Mouse (Mus musculus) kidney, postnatal 10 days (tissue): Measurements from ENCODE around the gene Gm21987.

Experiments
- DNase-seq: peaks from one replicate; pipeline ENCODE4 v3.0.0; 2021; ENCODE audit warnings: mixed read lengths

Gm21987 gene

DNA sequence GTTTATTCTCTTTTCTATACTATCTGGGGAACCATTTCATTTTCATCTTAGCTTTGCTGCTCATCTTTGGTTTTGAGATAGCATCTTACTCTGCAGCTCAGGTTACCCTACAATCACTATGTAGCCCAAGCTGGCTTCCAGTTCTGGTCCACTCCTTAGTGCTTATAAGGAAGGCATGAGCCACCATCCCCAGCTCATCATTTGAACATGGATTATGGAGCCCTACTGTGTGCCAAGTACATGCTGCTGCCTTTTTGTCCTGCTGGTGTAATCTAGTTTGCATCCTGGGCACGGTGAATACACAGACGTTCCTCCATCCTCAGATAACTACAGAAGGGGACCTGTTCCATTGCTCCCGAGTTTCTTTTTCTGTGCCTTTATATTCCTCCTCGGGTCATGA lies 26.0 kb downstream of the Gm21987 start:
- no peak for DNase-seq

DNA sequence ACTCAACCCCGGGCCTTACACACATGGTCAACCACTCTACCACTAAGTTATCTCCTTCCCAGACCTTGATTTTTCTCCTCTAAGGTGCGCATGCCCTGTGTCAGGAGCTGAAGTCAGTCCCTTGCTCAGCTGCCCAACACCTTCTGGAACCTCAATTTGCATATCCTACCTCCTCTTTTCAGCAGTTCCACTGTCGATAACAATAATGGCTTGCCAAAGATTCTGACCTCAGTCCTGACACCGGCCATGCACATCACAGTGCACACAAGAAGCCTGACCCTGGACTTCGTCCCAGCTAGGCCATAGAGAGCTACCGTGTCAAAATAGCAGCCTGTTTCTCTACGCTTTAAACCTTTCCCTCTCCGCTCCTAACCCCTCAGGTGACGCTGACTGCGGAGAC lies 26.6 kb downstream of the Gm21987 start:
- no peak for DNase-seq

DNA sequence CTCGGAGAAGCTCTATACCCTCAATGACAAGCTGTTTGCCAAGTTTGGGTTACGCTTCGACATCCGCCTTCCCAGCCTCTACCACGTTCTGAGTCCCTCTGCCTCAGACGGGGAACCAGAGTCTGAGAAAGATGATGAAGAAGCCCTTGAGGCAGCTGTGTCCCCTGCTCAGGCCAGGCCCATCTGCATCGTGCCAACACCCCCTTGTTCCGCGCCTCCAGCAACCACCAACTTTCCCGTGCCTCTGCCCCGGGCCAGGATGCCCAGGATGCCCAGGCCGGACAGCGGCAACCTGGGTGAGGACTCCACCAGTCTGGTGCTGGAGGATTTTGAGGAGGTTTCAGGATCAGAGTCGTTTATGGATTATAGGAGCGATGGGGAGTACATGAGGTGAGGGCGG lies 27.1 kb downstream of the Gm21987 start:
- no peak for DNase-seq

DNA sequence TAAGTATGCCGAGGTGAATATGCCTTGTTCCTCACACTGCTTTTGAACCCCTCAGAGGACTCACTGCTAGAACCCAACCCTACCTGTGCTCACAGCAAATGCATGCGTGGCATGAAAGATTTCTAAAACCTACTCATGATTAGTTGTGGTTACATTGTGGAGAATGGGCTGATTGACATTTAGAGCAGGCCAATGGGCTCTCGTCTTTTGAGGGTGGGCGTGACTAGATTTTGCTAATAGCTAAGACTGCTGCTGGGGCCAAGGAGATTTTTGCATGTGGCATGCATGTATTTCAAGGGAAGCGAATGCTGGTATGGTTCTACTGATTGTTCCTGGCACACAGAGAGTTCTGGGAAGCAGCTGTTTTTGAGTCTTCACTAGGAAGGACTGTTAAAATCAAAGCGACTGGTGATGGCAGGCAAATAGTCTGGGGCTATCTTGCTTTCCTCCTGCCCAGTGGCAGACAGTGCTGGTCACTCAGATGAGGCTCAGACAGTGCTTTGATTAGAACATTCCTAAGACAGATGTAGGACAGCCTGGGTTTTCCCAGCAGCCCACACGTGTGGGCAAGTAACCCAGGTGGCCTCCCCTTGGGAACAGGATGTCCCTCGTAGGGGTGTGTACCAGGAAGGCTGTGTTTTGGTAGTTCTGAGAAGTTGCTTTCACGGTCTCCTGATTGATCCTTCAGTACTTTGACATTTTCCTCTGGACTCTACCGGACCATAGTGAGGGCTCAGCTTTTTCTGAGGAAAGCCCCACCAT lies 27.7 kb downstream of the Gm21987 start:
- no peak for DNase-seq

DNA sequence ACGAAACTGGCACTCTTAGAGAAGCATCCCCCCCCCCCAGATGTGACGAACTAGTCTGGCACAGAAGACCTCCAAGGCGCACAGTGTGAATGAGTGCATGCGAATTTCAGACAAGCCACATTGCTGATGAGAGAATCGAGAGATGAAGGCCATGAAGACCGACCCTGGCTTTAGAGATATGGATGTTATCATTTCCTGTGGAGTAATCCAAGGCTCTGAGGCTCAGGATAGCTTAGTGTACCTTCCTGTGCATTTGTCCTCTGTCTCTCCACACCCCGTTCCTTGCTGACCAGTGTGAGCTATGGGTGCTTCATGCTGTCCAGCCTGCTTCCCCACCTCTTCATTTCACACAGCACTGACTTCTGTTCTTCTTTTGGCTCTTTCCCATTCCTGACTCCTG lies 28.3 kb downstream of the Gm21987 start:
- no peak for DNase-seq

DNA sequence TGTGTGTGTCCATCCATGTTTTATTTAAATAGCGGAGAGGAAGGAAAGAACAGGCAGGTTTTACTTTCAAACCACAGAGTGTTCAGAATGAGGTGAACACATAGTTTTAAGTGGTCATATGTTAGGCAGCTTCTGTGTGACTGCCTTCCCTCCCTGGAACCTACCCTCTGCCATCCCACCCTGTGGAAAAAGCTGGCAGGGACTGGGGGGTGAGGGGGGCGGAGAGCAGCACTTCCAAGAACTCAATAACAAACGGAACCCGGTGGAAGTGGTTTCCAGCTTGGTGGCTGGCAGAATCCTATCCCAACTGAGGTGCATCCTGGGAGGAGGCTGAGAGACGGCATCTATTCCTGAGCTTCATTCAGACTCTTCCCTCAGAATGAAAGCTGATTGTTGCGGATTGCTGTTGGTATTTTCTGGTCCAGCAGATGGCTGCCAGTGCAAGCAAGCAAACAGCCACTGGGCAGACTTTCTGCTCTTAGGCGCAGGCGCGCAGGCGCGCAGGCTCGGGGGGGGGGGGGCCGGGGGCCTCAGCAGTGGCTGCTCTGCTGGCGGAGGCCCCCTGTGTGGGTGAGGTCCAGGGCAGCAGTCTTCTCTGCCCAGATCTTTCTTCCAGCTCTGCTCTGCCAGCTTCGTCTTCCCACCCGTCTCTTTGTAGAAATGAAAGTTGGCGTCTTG lies 29.5 kb downstream of the Gm21987 start:
- peak; percentile 65 for DNase-seq

DNA sequence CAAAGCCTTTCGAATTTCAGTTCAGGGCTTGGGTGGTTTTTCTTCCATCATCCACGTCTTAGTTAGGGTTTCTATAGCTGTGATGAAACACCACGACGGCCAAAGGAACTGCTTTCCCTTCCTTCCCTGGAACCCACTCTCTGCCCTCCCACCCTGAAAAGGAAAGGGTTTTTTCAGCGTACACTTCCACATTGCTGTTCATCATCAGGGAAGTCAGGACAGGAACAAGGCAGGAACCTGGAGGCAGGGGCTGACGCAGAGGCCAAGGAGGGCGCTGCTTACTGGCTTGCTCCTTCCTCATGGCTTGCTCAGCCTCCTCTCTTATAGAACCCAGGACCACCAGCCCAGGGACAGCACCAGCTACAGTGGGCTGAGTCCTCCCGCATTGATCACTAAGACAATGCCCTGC lies 30.0 kb downstream of the Gm21987 start:
- peak; percentile 27 for DNase-seq

DNA sequence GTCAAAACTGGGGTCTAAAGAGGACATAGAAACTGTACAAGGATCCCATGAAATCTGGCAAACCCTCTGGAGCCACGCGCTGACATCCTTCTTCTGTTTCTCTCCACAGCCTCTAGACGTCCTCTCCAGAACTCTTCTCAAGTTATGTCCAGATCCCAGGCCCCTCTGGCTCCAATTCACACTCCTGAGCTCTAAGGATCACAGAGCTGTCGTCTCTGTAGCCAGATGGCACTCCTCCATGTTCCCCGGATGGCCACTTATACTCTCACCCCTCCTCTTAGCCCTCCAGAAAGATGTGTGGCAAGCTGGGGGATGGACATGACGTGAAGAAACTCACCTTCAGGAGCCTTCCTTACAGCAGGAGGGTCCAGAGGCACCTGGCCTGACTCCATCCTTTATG lies 30.7 kb downstream of the Gm21987 start:
- DNase-seq, result no peak

DNA sequence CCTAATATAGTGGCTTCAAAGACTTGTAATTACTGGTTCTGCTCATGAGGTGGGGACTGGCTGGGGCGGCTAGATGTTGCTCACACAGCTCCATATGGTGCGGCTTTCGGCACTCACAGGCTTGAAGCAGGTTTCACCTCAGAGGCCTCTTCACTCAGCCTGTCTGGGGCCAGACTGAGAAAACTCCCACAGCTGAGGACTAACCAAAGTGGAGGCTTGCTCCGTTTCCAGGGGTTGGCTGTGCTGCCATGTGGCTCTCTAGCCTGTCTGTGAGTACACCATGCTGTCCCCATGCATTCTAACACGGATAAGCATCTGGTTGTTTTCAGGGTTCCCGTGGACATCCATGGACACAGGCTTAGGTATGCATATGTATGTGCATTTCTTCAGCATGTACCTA lies 31.8 kb downstream of the Gm21987 start:
- no peak for DNase-seq

DNA sequence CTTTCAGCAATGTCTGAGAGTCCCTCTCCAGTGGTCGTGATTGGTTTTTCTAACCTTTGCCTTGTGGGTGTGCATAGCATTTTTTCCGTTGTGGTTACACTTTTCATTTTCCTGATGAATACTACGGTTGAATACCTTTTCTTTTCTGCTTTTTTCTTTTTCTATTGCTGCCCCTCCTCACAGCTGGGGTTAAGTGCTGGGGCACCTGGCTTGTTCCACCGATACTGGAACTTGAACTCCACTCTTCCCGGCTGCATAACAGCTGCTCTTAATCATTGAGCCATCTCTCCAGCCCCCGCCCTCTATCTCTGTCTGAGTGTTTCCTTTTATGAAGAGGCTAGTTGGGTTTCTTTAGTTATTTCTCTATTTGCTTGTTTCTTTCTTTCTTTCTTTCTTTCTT lies 32.2 kb downstream of the Gm21987 start:
- DNase-seq, result no peak

DNA sequence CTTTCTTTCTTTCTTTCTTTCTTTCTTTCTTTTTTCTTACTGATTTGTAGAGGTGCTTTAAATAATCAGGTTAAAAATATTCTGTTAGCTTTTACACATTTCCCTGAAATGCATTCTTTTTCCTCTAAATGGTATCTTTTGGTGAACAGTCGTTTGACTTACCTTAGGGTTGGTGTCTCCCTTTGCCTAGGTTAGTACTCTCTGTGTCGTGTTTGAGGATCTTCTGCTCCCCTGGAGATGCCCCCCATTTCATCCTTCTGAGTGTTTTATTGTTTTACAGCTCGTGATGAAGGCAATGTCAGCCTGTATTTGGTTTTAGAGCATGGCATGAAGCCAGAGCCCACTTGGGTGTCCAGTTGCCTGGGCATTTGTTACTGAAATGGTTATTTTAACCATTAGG lies 32.7 kb downstream of the Gm21987 start:
- DNase-seq, result no peak

DNA sequence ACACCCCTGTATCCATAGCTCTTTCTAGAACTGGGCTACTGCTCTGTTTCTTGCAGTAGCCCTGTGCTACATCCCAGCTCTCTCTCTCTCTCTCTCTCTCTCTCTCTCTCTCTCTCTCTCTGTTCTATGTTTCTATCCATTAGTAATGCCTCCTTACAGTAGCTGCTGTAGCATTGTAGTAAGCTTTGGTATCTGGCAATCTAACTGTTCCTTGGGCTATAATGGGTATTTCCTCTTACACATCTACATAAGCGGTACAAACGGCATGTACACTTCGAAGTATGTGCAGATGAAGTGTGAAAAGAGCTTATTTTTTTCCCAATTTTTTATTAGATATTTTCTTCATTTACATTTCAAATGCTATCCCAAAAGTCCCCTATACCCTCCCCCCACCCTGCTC lies 33.1 kb downstream of the Gm21987 start:
- DNase-seq, result no peak

DNA sequence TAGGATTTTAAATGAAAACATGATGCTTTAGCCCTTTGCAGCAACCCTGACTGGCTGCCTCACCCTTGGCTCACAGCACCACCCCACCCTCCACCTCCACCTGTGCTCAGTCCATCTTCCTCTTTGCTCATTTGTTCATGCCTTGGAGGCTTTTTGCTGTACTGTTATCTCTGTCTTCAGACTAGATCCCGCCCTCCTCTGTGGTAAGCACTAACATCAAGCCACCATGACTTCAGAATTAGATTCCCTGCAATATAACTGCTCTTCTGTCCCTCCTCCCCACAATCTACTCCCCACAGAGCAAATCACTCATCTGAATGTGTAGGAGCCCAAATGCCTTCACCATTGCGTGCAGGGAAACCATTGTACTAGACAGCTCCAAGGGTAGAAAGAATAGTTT lies 36.8 kb downstream of the Gm21987 start:
- DNase-seq, result no peak

DNA sequence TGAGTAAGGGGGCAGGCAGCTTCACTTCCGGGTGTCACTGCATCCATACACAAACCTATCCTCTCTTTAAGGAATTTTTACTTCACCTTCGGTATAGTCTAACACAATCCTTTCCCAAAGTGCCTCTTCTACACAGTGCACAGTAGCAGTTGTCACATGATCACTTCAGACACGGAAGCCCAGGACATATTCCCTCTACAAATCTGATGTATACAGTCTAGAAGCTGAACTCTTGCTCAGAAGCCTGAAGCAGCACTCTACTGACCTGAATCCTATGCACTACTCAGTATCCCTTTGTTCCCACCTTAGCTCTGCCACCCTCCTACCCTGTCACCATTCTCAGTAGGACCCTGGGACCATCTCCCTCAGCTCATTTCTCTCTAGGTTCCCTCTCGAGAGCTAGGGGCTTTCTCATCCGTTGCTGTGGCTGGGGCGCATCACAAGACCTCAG lies 38.4 kb downstream of the Gm21987 start:
- no peak for DNase-seq

DNA sequence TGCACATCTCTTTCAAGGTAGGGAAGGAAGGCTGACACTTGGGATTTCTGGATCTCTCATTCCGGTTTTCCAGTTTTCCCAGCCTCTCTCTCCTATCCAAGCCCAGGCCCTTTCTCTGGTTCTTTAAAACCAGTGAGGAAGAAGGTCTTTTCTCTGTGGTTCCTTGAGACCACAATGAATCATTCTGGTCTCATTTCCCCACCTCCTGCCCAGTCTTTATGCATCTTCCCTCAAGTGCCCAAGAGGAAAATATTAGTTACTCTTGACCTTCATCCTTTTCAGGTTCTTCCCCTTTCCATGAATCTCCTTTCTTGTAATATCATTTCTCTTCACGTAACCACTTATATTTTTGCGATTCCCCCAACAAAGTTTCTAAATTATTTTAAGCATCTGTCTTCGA lies 38.9 kb downstream of the Gm21987 start:
- DNase-seq, result no peak

DNA sequence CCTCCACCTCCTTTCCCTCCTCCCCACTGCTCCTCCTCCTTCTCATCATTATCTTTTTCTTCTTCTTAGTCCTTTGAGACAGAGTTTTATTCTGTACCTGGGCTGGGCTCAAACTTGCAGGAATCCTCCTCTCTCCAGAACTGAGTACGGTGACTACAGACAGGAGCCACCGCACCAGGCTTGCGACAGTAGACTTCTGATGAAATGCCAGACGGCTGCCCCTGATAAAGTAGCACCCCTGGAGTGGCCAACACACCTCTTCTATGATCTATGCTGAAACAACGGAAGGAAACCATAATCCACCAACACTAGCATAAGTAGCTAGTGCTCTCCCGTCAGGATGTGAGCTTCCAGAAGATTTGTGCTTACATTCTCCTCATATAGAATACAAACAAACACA lies 40.5 kb downstream of the Gm21987 start:
- no peak for DNase-seq

DNA sequence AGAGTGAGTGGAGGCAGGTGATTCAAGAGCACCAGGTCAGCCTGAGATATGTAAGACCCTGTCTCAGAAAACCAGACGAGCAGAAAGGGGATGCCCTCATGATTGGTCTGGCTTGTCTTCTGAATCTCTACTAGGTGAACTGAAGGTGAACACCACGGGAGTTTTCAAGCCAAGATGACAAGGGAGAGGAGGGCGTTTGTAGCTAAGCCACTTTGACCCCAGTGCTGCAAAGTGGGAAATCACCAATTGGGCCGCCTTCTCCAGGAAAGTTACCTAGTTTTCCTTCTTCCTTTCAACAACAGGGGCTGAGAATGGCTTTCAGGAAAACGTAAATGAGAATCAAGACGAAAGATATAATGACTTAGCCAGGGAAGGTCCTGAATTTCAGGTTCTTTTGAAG lies 41.9 kb downstream of the Gm21987 start:
- DNase-seq, result no peak

DNA sequence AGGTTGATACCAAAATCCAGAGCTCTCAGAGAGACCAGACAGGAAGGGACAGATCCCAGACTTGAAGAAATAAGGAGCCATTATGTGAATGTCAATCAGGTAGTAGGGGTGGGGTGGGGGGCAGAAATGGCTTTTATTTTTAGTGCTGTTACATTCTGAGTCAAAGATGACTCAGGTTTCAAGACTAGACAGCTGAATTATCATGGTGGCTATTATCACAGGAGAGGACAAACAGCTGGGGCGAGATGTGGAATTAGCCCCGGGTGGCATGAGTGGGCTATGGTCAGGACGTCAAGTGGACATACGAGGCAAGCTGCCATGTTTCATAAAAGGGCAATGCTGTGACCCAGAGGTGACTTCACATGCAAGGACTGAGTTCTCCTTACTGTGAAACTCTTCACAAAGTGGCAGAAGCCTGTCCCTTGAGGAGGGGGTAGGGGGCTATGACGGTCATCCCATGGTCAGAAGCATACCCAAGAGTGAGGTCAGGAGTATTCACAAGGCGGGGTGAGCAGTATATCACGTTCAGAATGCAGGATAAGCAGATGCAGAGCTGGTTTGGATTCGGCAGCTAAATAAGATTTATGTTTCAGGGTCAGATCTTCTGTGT lies 42.5 kb downstream of the Gm21987 start:
- no peak for DNase-seq

DNA sequence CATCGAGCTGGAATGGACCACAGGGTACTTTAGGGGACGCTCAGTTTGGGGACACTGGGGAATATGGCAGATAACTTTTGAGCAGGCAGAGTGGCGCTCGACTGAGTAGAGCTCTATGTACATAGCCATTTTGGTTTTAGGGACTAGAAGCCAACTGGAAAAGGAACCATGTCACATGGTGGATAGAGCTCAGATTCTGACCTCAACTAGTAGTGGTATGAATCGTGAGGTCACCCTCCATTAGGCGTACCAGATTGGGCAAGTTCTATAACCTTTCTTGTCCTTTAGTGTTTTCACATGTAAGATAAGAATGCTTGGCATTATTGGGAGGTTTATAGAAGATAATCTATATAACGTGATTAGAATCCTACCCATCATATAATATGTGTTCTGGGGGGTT lies 43.5 kb downstream of the Gm21987 start:
- no peak for DNase-seq

DNA sequence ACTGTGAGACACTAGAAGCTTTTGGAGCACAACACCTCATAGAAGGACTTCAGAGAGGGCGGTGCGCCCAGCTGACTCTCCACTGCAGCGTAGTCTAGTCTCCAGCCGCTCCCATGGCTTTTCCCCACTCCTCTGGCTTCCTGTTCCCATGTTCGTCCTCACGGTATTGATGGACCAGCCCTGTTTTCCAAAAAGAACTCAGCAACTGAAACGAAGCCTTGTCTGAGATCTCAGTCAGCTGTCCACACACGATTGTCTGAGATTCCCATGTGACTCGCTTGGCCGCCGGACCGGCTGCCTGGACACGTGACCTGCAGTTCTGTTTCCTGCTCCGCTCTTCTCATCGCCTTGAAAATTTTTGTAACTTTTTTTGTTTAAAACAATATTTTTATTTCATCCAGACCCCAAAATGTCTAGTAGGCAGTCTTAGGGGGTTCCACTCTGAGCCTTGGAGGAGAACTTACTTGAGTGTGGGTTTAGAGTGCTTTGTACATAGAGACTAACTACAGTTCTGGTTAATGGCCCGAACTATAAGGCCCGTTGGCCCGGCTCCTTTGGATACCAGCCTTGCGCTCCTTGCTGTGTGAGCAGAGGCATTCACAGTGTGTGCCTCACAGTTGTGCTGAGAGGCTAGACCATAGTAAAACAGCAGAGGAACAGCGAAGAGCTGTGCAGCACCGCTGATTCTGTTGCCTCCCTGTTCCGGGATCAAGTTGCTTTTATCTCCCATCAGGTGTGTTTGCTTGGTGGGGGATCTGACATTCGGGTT lies 45.5 kb downstream of the Gm21987 start:
- DNase-seq, result peak; percentile 72

DNA sequence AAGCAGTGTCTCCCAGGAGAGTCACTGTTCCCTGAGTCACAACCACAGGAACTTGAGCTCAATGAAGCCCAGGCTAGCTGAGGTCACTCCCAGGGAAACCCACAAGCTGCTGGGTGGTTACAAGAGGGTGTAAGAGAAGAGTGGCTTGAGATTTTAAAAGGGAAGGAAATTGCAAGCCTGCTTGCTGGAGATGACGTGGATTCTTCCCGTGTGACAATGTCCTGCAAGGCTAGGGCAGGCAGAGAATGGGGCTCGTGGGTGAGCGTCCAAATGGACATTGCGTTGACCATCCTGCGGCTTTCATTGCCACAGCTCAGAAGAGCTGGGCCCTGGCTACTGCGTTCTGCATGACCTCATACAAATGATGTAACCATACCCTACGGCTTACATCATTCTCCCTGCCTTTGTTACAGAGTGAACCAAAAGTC lies 47.4 kb downstream of the Gm21987 start:
- DNase-seq, result no peak

DNA sequence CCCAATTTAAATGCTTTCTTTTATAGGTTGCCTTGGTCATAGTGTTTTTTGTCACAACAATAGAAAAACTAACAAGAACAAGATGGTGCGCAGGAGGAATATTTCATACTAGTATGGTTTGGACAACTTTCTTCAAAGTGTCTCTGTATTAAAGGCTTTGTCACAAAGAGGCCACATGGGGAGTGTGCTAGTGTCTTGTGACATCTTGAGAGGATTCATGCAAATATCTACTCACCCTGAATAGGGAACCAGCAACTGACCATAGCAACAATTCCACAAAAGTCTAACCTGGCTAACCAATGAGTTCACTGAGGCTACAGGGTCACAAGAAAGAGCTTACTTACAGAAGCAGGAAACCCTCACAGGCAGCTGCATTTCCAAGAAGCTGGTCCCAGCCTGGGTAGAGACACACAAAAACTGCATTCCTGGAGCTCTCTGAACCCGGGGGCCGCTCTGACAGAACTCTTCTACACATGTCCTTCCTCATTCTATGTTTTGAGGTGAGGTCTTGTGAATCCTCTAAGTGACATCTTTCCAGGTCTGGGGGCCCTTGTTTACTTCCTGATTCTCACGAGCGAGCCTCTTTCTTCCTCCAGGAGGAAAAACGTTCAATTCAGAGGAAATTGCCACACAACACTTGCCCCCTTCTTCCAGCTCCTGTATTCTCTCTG lies 48.4 kb downstream of the Gm21987 start:
- DNase-seq, result no peak

DNA sequence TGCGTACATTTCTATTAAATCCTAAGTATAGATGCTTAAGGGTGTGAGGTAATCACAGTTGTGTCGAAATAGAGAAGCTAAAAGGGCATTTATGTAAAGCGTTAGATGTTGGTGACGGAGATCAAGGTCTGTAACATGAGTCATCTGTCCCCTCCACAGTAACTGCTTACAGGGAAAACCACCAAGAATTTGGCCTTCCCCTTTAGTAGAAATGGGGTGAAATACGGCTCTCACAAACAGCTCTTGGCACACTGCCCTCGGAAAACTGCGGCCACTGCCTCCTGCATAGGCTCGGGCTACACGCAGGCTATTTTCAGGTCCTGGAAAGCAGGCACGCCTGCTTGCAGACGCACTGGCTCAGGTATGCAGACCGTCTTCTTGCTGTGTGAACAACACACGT lies 49.3 kb downstream of the Gm21987 start:
- DNase-seq, result peak; percentile 85
